Mouse (Mus musculus) cortical plate, adult 2 months (tissue): ENCODE results near the gene Ppme1. TPM values are rescaled to one million over a fixed set of nuclear protein-coding genes. Genes with fewer than 3 reads are reported as not detected.

Experiments used
- H3K27ac ChIP-seq: fragments of 200-500 bp; 2 replicates; pipeline ENCODE4 v1.5.1; 2012; ENCODE audit warnings: low read length, control low read depth, inconsistent platforms; ENCODE audit not compliant: insufficient read depth
- H3K4me1 ChIP-seq: fragments of 200-500 bp; 2 replicates; pipeline ENCODE4 v1.6.1; 2011; ENCODE audit warnings: low read length; ENCODE audit not compliant: control insufficient read depth, insufficient read depth
- H3K4me3 ChIP-seq: fragments of 200-500 bp; 2 replicates; pipeline ENCODE4 v1.5.1; 2011; ENCODE audit warnings: mild to moderate bottlenecking, low read length, control low read depth; ENCODE audit not compliant: insufficient read depth
- CTCF ChIP-seq: fragments of 200-500 bp; IDR thresholded peaks from 2 replicates; pipeline ENCODE4 v1.5.1; 2011; ENCODE audit warnings: mild to moderate bottlenecking, control low read depth, low read length; ENCODE audit not compliant: insufficient read depth; ENCODE audit errors: extremely low read depth
- POLR2A ChIP-seq: fragments of 200-500 bp; IDR thresholded peaks from 2 replicates; pipeline ENCODE4 v1.6.1; 2011; ENCODE audit warnings: mild to moderate bottlenecking, low read length, control low read depth; ENCODE audit not compliant: insufficient read depth; ENCODE audit errors: extremely low read depth
- polyA plus RNA-seq: library from polyadenylated mRNA; depleted of rRNA; stranded (reverse); fragments of >200 nt; gene quantifications from 2 replicates; pipeline ENCODE4 v1.2.3, GENCODE M21; 2012

Ppme1 gene
- polyA plus RNA-seq, 1 experiment, result 303 TPM

GRCm38 (mm10) chr7:100335921-100336320 lies 36.2 kb downstream of the Ppme1 start:
- TF ChIP-seq CTCF, result no peak
- no peak for TF ChIP-seq POLR2A
- H3K4me1 ChIP-seq, result no peaks in the 10 kb centered on the region
- H3K27ac ChIP-seq, result no peak overlapping the region
- H3K4me3 ChIP-seq, result no peak overlapping the region

GRCm38 (mm10) chr7:100331269-100331668 lies 40.8 kb downstream of the Ppme1 start:
- TF ChIP-seq CTCF (no peak), POLR2A (no peak)
- H3K27ac ChIP-seq, result no peak overlapping the region
- H3K4me1 ChIP-seq, result no peaks in the 10 kb centered on the region
- no peak overlapping the region for H3K4me3 ChIP-seq

- Histone ChIP-seq H3K27ac (no peak overlapping the region), H3K4me1 (no peaks in the 10 kb centered on the region), H3K4me3 (no peak overlapping the region)
- no peak for TF ChIP-seq POLR2A
- no peak for TF ChIP-seq CTCF
Measured at GRCm38 (mm10) chr7:100328636-100329035, 43.5 kb downstream of the Ppme1 start.

DNA sequence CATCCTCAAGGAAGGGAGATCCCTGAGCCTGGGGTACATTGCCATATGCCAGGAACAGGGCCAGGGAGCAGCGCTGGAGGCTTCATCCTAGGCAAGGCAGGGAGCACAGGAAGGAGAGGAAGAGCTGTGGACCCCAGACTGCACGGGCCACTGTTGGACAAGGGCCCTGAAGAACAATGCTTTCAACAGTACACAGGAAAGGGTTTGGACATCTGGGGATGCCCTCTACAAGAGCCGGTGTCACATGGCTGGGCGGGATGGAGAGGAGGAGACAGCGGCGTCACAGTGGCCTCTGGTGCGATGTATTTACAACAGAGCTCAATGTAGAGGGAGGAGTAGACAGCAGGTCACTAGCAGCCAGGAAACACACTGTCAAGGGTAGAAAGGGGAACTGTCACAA lies 44.6 kb downstream of the Ppme1 start:
- H3K4me3 ChIP-seq, result no peak overlapping the region
- no peaks in the 10 kb centered on the region for H3K4me1 ChIP-seq
- TF ChIP-seq POLR2A (no peak), CTCF (no peak)
- H3K27ac ChIP-seq, result no peak overlapping the region

GRCm38 (mm10) chr7:100325482-100325881 lies 46.6 kb downstream of the Ppme1 start:
- H3K27ac ChIP-seq, result no peak overlapping the region
- TF ChIP-seq POLR2A, result no peak
- peak; percentile 84 for TF ChIP-seq CTCF

DNA sequence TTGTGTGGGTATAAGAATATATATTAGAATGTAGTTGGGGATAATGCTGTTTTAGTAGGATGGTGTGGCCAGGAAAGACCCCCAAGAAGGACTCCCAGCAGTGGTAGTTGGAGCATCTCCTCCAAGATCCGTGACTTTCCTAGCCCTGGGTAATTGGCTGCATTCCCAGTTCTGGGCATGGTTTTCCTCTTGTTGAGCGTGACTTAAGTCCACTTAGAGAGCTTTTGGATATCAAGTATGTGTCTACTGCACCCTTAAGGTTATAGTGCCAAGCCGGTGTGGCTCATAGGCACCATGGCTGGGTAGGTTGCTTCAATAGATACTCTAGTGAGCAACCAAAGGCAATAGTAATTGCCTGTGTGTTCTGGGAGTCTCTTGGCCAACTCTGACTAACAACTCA lies 48.4 kb downstream of the Ppme1 start:
- H3K4me1 ChIP-seq, result no peaks in the 10 kb centered on the region
- no peak overlapping the region for H3K27ac ChIP-seq
- no peak overlapping the region for H3K4me3 ChIP-seq
- no peak for TF ChIP-seq POLR2A
- no peak for TF ChIP-seq CTCF

More at GRCm38 (mm10) chr7:100325482-100325881, 46.6 kb downstream of the Ppme1 start:
- Histone ChIP-seq H3K4me1 (no peaks in the 10 kb centered on the region), H3K4me3 (no peak overlapping the region)

GRCm38 (mm10) chr7:100317534-100317933 lies 54.6 kb downstream of the Ppme1 start:
- no peaks in the 10 kb centered on the region for H3K4me1 ChIP-seq
- no peak overlapping the region for H3K4me3 ChIP-seq
- no peak overlapping the region for H3K27ac ChIP-seq
- TF ChIP-seq CTCF (no peak), POLR2A (no peak)

DNA sequence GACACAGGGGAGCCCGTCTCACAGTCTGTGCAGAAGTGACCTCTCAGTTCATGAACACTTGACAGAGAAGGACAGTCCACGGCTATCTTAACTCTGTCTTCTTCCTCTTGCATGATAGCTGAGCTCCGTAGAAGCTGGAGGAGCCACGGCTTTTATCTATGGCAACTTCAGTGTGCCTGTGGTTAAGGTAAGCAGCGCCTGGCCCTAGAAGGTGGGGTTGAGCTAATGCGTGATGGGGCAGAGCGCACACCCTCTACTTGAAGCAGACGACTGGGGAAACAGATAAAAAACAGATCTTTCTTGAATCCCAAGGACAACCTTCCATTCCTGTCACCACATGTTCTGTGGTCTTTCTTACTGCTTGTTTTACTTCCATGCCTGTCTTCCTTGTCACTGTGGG lies 55.2 kb downstream of the Ppme1 start:
- Histone ChIP-seq H3K4me1 (no peaks in the 10 kb centered on the region), H3K27ac (no peak overlapping the region), H3K4me3 (no peak overlapping the region)
- TF ChIP-seq CTCF, result no peak
- TF ChIP-seq POLR2A, result no peak

GRCm38 (mm10) chr7:100312716-100313115 lies 59.4 kb downstream of the Ppme1 start:
- Histone ChIP-seq H3K4me3 (no peak overlapping the region), H3K27ac (no peak overlapping the region), H3K4me1 (peaks cover 5% of the 10 kb centered on the region)
- TF ChIP-seq CTCF, result no peak
- TF ChIP-seq POLR2A, result no peak

DNA sequence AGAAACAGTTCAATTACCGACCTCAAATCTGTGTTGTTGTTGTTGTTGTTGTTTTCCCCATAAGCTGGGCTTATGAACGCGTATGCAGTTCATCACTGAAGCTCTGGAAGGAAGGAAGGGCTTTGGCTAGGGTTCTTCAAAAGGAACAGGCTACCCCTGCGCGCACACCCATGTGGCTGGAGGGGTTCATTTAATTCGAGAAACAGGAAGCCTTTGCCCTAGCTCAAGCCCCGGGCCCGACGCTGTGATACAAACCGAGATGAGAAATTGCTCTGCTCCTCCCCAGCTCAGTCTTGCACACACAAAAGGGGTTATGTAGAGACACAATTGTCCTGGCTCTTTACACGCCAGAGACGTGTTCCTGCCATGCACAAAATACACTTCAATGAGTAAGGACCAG lies 61.8 kb downstream of the Ppme1 start:
- no peak overlapping the region for H3K27ac ChIP-seq
- peaks cover 9% of the 10 kb centered on the region for H3K4me1 ChIP-seq
- no peak for TF ChIP-seq POLR2A
- no peak overlapping the region for H3K4me3 ChIP-seq

DNA sequence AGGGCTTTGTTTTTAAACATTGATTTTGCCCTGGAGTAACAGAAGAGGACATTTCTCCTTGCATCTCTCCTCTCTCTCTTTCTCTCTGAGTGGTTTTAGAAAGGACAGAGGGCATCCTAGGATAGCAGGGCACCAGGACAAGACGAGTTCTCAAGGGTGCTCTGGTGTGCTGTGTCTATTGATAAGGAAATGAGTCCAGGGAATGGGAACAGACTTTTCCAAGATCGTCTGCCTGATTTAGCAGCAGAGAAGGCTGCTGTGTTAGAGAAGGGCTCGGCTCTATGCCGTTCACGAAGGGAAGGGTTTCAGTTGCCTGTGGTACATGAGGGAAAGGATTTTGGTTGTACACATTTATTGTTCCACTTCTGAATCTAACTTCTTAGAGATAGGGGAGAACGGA lies 62.4 kb downstream of the Ppme1 start:
- no peak overlapping the region for H3K4me3 ChIP-seq
- no peak overlapping the region for H3K27ac ChIP-seq
- H3K4me1 ChIP-seq, result peaks cover 9% of the 10 kb centered on the region
- TF ChIP-seq CTCF, result no peak
- TF ChIP-seq POLR2A, result no peak
